Mouse (Mus musculus) CD8-positive naive resting alpha-beta T cell, adult 2 months (primary cell): ENCODE results near the gene Lasp1.

Source experiments
- DNase-seq, 2 experiments: peaks; one replicate each; pipeline ENCODE4 v3.0.0; 2022; ENCODE audit warnings: low read depth in 2 of 2, low spot score in 2 of 2

Lasp1 gene

GRCm38 (mm10) chr11:97793165-97793564 is 5.6 kb upstream of the Lasp1 start:
- DNase-seq, result peak; percentile 73 to 86

GRCm38 (mm10) chr11:97796910-97797309 is 1.9 kb upstream of the Lasp1 start:
- DNase-seq, result peak; percentile 72 to 74

- no peak for DNase-seq
These were observed 1.3 kb upstream of the Lasp1 start for GRCm38 (mm10) chr11:97797369-97798082.

GRCm38 (mm10) chr11:97798083-97798435 is 741 bp upstream of the Lasp1 start:
- no peak for DNase-seq

GRCm38 (mm10) chr11:97799146-97799993 is 570 bp downstream of the Lasp1 start:
- peak; percentile 70 to 73 for DNase-seq

- DNase-seq, result peak; percentile 46 to 60
These were observed 1.3 kb downstream of the Lasp1 start for GRCm38 (mm10) chr11:97799994-97800690.

GRCm38 (mm10) chr11:97800691-97801408 is 2.0 kb downstream of the Lasp1 start:
- peak in 1 of 2 experiments; percentile 23 for DNase-seq

GRCm38 (mm10) chr11:97801409-97802193 is 2.8 kb downstream of the Lasp1 start:
- DNase-seq, result no peak

- DNase-seq, result no peak
These were observed 3.3 kb downstream of the Lasp1 start for GRCm38 (mm10) chr11:97802194-97802470.

- DNase-seq, result no peak
These were observed 3.7 kb downstream of the Lasp1 start for GRCm38 (mm10) chr11:97802495-97802894.

- DNase-seq, result no peak
These were observed 5.0 kb downstream of the Lasp1 start for GRCm38 (mm10) chr11:97803847-97804246.

GRCm38 (mm10) chr11:97804841-97805661 is 6.3 kb downstream of the Lasp1 start:
- no peak for DNase-seq

- no peak for DNase-seq
These were observed 7.1 kb downstream of the Lasp1 start for GRCm38 (mm10) chr11:97805662-97806612.

GRCm38 (mm10) chr11:97806613-97806964 is 7.8 kb downstream of the Lasp1 start:
- DNase-seq, result no peak

- DNase-seq, result no peak
These were observed 8.8 kb downstream of the Lasp1 start for GRCm38 (mm10) chr11:97807626-97808025.

- DNase-seq, result peak in 1 of 2 experiments; percentile 50
These were observed 9.3 kb downstream of the Lasp1 start for GRCm38 (mm10) chr11:97808093-97808492.

- no peak for DNase-seq
These were observed 9.9 kb downstream of the Lasp1 start for GRCm38 (mm10) chr11:97808621-97809234.
